Mouse (Mus musculus): ENCODE measurements around the gene Crybb1. TPM values are rescaled to one million over a fixed set of nuclear protein-coding genes. Genes with fewer than 3 reads are reported as not detected.

The Crybb1 gene
- polyA plus RNA-seq, 1 experiment from 2014 or later: 2.2 TPM

- no peaks in the 10 kb centered on the region for H3K9me3 ChIP-seq (ENCODE audit: control insufficient read depth, low read depth, low read length)
- H3K4me3 ChIP-seq (ENCODE audit: low read depth, low read length): no peak within 1 kb of the TSS
- no peak within 1 kb of the TSS for H3K27ac ChIP-seq (ENCODE audit: low read length)
- no peak within 1 kb of the TSS for H3K4me2 ChIP-seq (replicated peaks; ENCODE audit: low read depth, low read length)
- no peaks in the 10 kb centered on the region for H3K27me3 ChIP-seq (ENCODE audit: control insufficient read depth, insufficient read depth, low read length)
- H3K36me3 ChIP-seq (ENCODE audit: control insufficient read depth, insufficient read depth, low read length): no peaks in the 10 kb centered on the region
- H3K9ac ChIP-seq (replicated peaks; ENCODE audit: low read depth, low read length): no peak within 1 kb of the TSS
- H3K4me1 ChIP-seq (ENCODE audit: control insufficient read depth, insufficient read depth, low read length): 0 out of 2 replicates have a peak, but pooled peaks cover 3% of the 10 kb centered on the region
- ATAC-seq (ENCODE audit: insufficient number of reproducible peaks, insufficient read depth, low FRiP score, low read depth): no peak
- 65% methylated on average over 2 of the region's 2 CpGs for WGBS
Observed at GRCm38 (mm10) chr5:112252400-112252799, 3.2 kb upstream of the Crybb1 start, which contains the start of gene Cryba4. Cryba4 (minus strand) TSS chr5:112252518.

GRCm38 (mm10) chr5:112253169-112253568 lies 2.4 kb upstream of the Crybb1 start:
- no peaks in the 10 kb centered on the region for H3K27me3 ChIP-seq (ENCODE audit: control insufficient read depth, insufficient read depth, low read length)
- no peak overlapping the region for H3K27ac ChIP-seq (ENCODE audit: low read length)
- no peaks in the 10 kb centered on the region for H3K36me3 ChIP-seq (ENCODE audit: control insufficient read depth, insufficient read depth, low read length)
- 61% methylated on average over 8 of the region's 8 CpGs for WGBS
- ATAC-seq (ENCODE audit: insufficient number of reproducible peaks, insufficient read depth, low FRiP score, low read depth): no peak
- no peak overlapping the region for H3K4me2 ChIP-seq (replicated peaks; ENCODE audit: low read depth, low read length)
- H3K9ac ChIP-seq (replicated peaks; ENCODE audit: low read depth, low read length): no peak overlapping the region
- H3K9me3 ChIP-seq (ENCODE audit: control insufficient read depth, low read depth, low read length): no peaks in the 10 kb centered on the region
- 0 out of 2 replicates have a peak, but pooled peaks cover 3% of the 10 kb centered on the region for H3K4me1 ChIP-seq (ENCODE audit: control insufficient read depth, insufficient read depth, low read length)
- H3K4me3 ChIP-seq (ENCODE audit: low read depth, low read length): no peak overlapping the region

GRCm38 (mm10) chr5:112254282-112254806 lies 1.3 kb upstream of the Crybb1 start:
- no peak overlapping the region for H3K27ac ChIP-seq (ENCODE audit: low read length)
- H3K9ac ChIP-seq (replicated peaks; ENCODE audit: low read depth, low read length): no peak overlapping the region
- H3K9me3 ChIP-seq (ENCODE audit: control insufficient read depth, low read depth, low read length): no peaks in the 10 kb centered on the region
- no peak overlapping the region for H3K4me3 ChIP-seq (ENCODE audit: low read depth, low read length)
- H3K36me3 ChIP-seq (ENCODE audit: control insufficient read depth, insufficient read depth, low read length): no peaks in the 10 kb centered on the region
- no peaks in the 10 kb centered on the region for H3K27me3 ChIP-seq (ENCODE audit: control insufficient read depth, insufficient read depth, low read length)
- 0 out of 2 replicates have a peak, but pooled peaks cover 3% of the 10 kb centered on the region for H3K4me1 ChIP-seq (ENCODE audit: control insufficient read depth, insufficient read depth, low read length)
- ATAC-seq (ENCODE audit: insufficient number of reproducible peaks, insufficient read depth, low FRiP score, low read depth): no peak
- H3K4me2 ChIP-seq (replicated peaks; ENCODE audit: low read depth, low read length): no peak overlapping the region
- 65% methylated on average over 7 of the region's 7 CpGs for WGBS

- Histone ChIP-seq H3K27me3 (ENCODE audit: control insufficient read depth, insufficient read depth, low read length) (no peaks in the 10 kb centered on the region), H3K9me3 (ENCODE audit: control insufficient read depth, low read depth, low read length) (no peaks in the 10 kb centered on the region), H3K4me1 (ENCODE audit: control insufficient read depth, insufficient read depth, low read length) (0 out of 2 replicates have a peak, but pooled peaks cover 3% of the 10 kb centered on the region), H3K27ac (ENCODE audit: low read length) (no peak overlapping the region), H3K36me3 (ENCODE audit: control insufficient read depth, insufficient read depth, low read length) (no peaks in the 10 kb centered on the region), H3K4me3 (ENCODE audit: low read depth, low read length) (no peak overlapping the region), H3K4me2 (replicated peaks; ENCODE audit: low read depth, low read length) (no peak overlapping the region), H3K9ac (replicated peaks; ENCODE audit: low read depth, low read length) (no peak overlapping the region)
- 82% methylated on average over 9 of the region's 9 CpGs for WGBS
- no peak for ATAC-seq (ENCODE audit: insufficient number of reproducible peaks, insufficient read depth, low FRiP score, low read depth)
Observed at GRCm38 (mm10) chr5:112256457-112256856, 842 bp downstream of the Crybb1 start.

GRCm38 (mm10) chr5:112257896-112258295 lies 2.3 kb downstream of the Crybb1 start:
- Histone ChIP-seq H3K36me3 (ENCODE audit: control insufficient read depth, insufficient read depth, low read length) (no peaks in the 10 kb centered on the region), H3K27me3 (ENCODE audit: control insufficient read depth, insufficient read depth, low read length) (no peaks in the 10 kb centered on the region), H3K4me1 (ENCODE audit: control insufficient read depth, insufficient read depth, low read length) (0 out of 2 replicates have a peak, but pooled peaks cover 3% of the 10 kb centered on the region), H3K4me2 (replicated peaks; ENCODE audit: low read depth, low read length) (no peak overlapping the region), H3K9ac (replicated peaks; ENCODE audit: low read depth, low read length) (no peak overlapping the region), H3K4me3 (ENCODE audit: low read depth, low read length) (no peak overlapping the region), H3K9me3 (ENCODE audit: control insufficient read depth, low read depth, low read length) (no peaks in the 10 kb centered on the region), H3K27ac (ENCODE audit: low read length) (no peak overlapping the region)
- 71% methylated on average over 3 of the region's 3 CpGs for WGBS
- no peak for ATAC-seq (ENCODE audit: insufficient number of reproducible peaks, insufficient read depth, low FRiP score, low read depth)

- ATAC-seq (ENCODE audit: insufficient number of reproducible peaks, insufficient read depth, low FRiP score, low read depth): no peak
- H3K9me3 ChIP-seq (ENCODE audit: control insufficient read depth, low read depth, low read length): no peaks in the 10 kb centered on the region
- 83% methylated on average over 16 of the region's 16 CpGs for WGBS
Observed at GRCm38 (mm10) chr5:112259862-112260650, 4.4 kb downstream of the Crybb1 start.

GRCm38 (mm10) chr5:112260818-112261217 lies 5.2 kb downstream of the Crybb1 start:
- Histone ChIP-seq H3K4me2 (replicated peaks; ENCODE audit: low read depth, low read length) (no peak overlapping the region), H3K4me1 (ENCODE audit: control insufficient read depth, insufficient read depth, low read length) (no peaks in the 10 kb centered on the region), H3K9me3 (ENCODE audit: control insufficient read depth, low read depth, low read length) (no peaks in the 10 kb centered on the region), H3K27me3 (ENCODE audit: control insufficient read depth, insufficient read depth, low read length) (no peaks in the 10 kb centered on the region), H3K9ac (replicated peaks; ENCODE audit: low read depth, low read length) (no peak overlapping the region), H3K36me3 (ENCODE audit: control insufficient read depth, insufficient read depth, low read length) (no peaks in the 10 kb centered on the region), H3K27ac (ENCODE audit: low read length) (no peak overlapping the region), H3K4me3 (ENCODE audit: low read depth, low read length) (no peak overlapping the region)
- WGBS: 89% methylated on average over 3 of the region's 3 CpGs
- no peak for ATAC-seq (ENCODE audit: insufficient number of reproducible peaks, insufficient read depth, low FRiP score, low read depth)

More at GRCm38 (mm10) chr5:112259862-112260650, 4.4 kb downstream of the Crybb1 start:
- Histone ChIP-seq H3K9ac (replicated peaks; ENCODE audit: low read depth, low read length) (no peak overlapping the region), H3K4me2 (replicated peaks; ENCODE audit: low read depth, low read length) (no peak overlapping the region), H3K27ac (ENCODE audit: low read length) (no peak overlapping the region), H3K36me3 (ENCODE audit: control insufficient read depth, insufficient read depth, low read length) (no peaks in the 10 kb centered on the region), H3K4me1 (ENCODE audit: control insufficient read depth, insufficient read depth, low read length) (no peaks in the 10 kb centered on the region), H3K27me3 (ENCODE audit: control insufficient read depth, insufficient read depth, low read length) (no peaks in the 10 kb centered on the region), H3K4me3 (ENCODE audit: low read depth, low read length) (no peak overlapping the region)

- 86% methylated on average over 7 of the region's 7 CpGs for WGBS
- Histone ChIP-seq H3K36me3 (ENCODE audit: control insufficient read depth, insufficient read depth, low read length) (no peaks in the 10 kb centered on the region), H3K27ac (ENCODE audit: low read length) (no peak overlapping the region), H3K4me1 (ENCODE audit: control insufficient read depth, insufficient read depth, low read length) (no peaks in the 10 kb centered on the region), H3K4me2 (replicated peaks; ENCODE audit: low read depth, low read length) (no peak overlapping the region), H3K9ac (replicated peaks; ENCODE audit: low read depth, low read length) (no peak overlapping the region), H3K27me3 (ENCODE audit: control insufficient read depth, insufficient read depth, low read length) (no peaks in the 10 kb centered on the region), H3K9me3 (ENCODE audit: control insufficient read depth, low read depth, low read length) (no peaks in the 10 kb centered on the region), H3K4me3 (ENCODE audit: low read depth, low read length) (no peak overlapping the region)
- no peak for ATAC-seq (ENCODE audit: insufficient number of reproducible peaks, insufficient read depth, low FRiP score, low read depth)
Observed at GRCm38 (mm10) chr5:112264099-112264498, 8.5 kb downstream of the Crybb1 start.
